Mouse (Mus musculus): ENCODE data around the gene Tex48.

DNA sequence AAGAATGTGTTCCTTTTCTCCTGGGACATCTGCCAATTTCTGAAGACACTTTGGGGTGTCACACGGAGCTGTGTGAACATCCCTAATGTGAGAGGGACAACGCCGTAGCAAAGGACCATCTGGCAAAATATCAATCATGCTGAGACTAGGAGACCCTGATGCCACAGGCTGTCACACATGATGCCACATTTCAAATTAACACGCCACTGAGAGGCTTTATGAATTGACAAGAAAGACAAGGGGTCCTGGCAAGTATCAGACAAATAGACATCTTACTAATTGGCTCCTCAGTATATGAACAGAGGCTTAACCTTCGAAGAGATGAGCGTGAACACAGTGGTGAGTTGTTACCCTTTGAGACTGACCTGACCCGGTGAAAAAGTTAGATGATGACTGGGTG lies 43.5 kb upstream of the Tex48 start:
- TF ChIP-seq POLR2AphosphoS2 (IDR thresholded peaks at IDR 0.05; ENCODE audit: low read length) = no peak
- no peak for TF ChIP-seq NRF1 (IDR thresholded peaks at IDR 0.05; ENCODE audit: insufficient read depth, low read depth, low read length, poor library complexity, severe bottlenecking)
- TF ChIP-seq GATA1 (IDR thresholded peaks at IDR 0.05; ENCODE audit: low read depth, low read length) = no peak
- no peak for TF ChIP-seq MYC (IDR thresholded peaks at IDR 0.05; ENCODE audit: low read depth, low read length)
- TF ChIP-seq ZNF384 (IDR thresholded peaks at IDR 0.05; ENCODE audit: low read depth, low read length) = no peak
- no peak for TF ChIP-seq POLR2A (IDR thresholded peaks at IDR 0.05; ENCODE audit: control insufficient read depth in 1 of 2, insufficient read depth in 1 of 2, low read depth in 1 of 2, low read length in 2 of 2, poor library complexity in 1 of 2)

Measured in MEL (cell line).